Mouse (Mus musculus) left cerebral cortex, postnatal 25 days (tissue): ENCODE measurements at regions not wholly inside any gene's neighbourhood (a gene's known extent, or its start where the extent isn't known, plus 50 kb on each side); places are given as distances from the start of the nearest gene placed in this dataset.

Experiments used
- DNase-seq, 2 experiments: peaks; one replicate each; pipeline ENCODE4 v3.0.0; 2022; ENCODE audit warnings: low spot score in 2 of 2, mixed read lengths in 1 of 2
- intact Hi-C: fragments of 180-260 bp; cut with DNase I; formaldehyde crosslinking; loops from one replicate; pipeline ENCODE4 v1.15.1; 2025

DNA sequence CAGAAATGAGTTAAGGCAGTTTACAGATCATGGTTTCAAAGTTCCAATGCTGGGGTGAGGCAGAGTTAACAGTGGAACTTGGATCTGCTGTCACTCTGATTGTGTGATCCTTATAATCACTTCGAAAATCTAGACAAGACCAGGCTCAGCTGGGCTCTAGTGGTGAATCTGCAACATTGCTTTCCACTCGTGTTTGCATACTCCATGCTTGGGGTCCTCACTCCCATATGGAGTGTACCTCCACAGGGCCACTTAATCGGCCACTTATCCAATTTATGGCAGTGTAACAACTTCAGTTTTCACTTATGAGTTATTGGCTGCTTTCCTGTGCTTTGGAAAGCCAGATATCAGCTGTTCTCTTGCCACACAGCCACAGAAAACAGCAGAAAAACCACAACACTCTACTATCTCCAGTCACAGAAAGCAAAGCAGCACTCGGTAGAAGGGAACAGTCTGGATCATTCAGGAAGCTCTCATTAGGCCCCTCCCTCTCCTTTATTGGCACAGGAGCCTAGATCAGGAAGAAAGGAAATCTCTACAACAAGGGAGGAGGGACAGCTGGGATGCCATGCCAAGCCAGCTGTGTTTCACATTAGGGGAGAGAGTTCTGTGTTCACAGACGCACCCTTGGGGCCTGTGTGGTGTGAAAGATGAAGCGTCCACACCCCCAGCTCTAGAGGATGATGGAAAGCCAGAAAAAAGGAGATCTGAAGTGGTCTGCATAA is 252.5 kb downstream of the Slc4a3 start:
- DNase-seq = no peak
- intact Hi-C loops = no loop called here

DNA sequence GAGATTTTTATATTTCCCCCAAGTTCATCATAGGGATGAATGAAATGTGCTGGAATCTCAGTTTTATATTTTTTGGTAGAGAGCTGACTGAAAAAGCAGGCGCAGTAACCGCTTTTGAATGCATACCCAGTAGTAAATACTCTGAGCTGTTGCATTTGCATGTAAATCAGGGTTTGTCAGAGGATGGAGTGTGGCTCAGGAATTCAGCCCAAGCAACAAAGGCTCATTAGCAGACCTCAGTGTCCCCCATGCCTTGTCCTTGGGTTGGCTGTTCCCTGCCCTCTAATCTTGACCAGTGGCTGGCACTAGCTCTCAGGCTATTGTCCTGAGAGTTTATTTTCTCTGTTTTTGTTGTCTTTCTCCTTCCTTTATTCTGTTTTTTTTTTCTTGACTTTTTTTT is 258.4 kb downstream of the Slc4a3 start:
- intact Hi-C loops = no loop called here

DNA sequence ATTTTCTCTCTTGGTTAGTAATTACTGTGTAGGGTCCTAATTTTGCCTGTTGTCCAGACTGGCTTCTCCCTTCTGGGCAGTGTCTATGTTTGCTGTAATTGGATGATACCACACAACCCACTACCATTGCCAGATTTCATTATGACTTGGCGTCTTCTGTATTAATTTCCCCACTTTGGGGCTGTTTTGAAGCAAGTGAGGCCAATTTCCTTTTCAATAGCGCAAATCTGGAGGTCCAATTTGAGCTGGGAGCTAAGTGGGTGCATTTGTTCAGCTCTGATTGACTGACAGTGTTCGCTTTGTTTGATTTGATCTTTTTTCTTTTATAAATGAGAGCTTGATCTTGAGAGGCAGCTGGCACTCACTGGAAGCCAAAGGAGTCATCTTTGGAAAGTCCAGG is 266.4 kb downstream of the Slc4a3 start:
- no peak for DNase-seq
- intact Hi-C loops = no loop called here

More for the DNA sequence above, 258.4 kb downstream of the Slc4a3 start:
- DNase-seq = no peak

DNA sequence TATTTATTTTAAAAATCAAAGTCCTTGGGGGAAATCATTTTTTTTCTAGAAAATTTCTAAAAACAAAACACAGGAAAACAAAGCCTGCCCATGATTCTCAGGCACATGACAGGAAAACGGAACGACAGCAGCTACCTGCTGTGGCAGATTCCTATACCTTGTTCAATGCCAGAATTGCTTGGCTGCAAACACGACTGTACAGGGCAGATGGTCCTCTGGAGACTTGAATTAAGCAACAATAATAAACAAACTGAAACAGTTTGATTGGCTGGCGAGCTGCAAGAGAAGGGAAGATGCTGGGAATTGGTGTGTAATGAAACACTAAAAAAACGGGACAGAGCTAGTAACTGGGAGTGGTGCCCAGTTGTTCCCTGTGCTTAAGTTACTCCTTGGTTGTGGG is 280.1 kb downstream of the Slc4a3 start:
- intact Hi-C loops = no loop called here
- DNase-seq = no peak

DNA sequence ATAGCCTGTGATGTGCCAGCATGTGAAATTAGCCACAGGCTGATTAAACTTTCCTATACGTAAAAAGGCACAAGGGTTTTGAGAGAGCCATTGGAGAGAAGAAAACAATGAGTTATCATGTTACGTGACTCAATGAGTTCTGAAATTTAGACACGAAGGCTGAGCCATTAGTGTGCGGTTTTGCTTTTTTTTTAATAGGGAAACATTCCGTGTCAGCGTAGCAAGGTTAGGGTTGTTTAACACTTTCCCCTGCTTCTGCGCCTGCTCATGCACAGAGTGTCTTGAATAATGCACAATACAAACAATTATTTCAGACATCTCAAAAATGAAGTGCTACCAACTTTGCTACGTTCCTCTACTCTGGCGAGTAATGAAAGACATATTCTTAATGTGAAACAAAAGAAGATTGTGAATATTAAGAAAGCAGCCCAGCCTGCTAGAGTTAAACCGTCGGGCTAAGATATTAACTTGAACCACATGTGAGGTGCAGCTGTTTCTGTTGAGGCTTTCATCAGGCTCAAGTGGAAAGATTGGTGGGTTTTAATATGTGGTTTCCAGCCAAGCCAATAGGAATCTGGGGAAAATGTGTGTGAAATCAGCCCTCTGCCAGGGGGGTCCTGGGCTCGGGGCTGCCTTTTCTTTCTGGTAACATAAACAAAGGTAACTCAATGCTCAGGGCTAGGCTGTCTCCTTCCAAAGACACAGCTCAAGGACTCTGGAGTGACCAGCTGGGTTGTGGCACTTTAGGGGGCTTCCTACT is 287.2 kb downstream of the Slc4a3 start:
- no peak for DNase-seq
- intact Hi-C loops = no loop called here

DNA sequence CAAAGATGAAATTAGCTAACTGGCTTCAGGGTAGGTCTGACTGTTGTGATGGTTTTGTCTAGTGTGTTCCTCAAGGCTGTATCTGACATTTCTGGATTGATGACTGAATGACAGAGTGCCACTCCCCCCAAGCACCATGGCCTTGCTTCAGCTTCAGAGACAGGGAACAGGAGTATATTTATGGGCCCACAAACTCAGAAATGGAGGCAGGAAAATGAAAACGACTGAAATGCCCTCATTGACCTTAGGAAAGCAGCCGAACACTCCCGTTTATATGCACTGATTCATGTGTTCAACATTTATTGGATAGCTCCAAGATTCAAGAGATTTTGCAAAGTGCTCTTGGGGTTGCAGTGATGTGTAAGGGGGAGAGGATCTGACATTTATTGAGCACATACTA is 288.3 kb downstream of the Slc4a3 start:
- intact Hi-C loops = no loop called here
- DNase-seq = no peak

DNA sequence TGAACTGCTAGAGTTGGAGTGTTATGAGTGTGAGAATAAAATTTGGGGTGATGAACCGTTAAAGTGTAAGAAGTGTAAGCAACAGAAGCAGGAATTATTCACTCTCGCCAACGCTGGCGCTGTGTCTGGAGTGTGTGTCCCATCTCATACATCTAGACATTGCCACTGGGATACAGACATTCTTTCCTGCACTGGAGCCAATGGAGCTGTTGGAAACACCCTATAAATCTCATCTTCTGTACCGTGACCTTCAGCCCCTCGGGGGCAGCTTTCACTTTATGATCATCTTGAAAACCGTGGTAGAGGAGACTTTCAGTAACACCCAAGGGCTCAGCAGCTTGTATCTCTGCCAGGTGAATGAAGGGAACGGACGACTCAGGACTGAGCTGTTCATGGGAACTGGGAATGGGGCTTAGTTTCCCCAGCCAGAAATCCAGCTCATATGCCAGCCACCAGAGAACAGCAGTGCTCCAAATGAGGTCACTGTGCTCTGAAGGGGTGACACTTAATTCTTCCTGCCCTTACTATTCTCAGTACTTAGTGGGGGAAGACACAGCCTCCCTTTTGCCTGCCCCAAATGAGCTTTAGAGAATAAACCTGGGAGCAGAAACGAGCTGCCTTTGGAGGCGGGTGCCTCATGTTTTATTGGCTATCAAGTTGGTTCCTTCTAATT is 293.6 kb downstream of the Slc4a3 start:
- intact Hi-C loops = no loop called here
- peak in 1 of 2 experiments; percentile 74 for DNase-seq

DNA sequence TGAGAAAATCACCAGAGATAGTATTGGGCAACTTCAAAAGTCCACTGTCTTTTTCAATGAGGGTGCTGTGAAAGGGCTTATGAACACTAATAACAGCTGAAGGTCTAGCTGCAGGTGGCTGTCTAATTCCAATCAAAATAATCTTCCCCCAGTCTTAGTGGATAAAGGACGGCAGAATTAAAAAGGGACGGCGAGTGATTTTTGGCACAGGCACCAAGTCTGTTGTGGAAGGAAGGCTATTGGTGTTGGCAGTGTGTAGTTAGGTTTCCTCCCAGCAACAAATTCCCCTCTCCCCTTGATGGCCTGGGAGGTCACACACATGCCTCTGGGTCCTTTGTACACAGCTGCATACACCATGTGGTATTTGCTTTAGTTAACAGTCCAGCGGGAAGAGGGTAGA is 296.3 kb downstream of the Slc4a3 start:
- DNase-seq = no peak
- intact Hi-C loops = no loop called here

DNA sequence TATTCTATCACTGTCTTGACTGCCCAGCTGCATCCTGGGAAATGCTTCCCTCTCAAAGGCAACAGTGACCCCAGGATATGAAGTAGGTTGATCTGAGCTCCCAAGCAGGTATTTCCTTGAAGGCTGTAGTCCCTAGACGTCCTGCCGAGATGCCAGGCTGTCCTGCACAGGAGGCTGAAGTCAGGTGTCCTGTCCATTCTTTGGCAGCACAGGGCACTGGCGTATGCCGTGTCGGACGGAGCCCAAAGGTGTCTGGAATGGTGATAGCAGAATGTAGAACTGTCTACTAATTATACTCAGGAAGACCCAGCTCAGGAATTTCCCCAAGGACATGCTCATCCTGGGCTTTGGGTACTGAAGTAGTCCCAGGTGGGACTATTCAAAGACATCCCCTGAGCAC is 297.3 kb downstream of the Slc4a3 start:
- intact Hi-C loops = no loop called here

DNA sequence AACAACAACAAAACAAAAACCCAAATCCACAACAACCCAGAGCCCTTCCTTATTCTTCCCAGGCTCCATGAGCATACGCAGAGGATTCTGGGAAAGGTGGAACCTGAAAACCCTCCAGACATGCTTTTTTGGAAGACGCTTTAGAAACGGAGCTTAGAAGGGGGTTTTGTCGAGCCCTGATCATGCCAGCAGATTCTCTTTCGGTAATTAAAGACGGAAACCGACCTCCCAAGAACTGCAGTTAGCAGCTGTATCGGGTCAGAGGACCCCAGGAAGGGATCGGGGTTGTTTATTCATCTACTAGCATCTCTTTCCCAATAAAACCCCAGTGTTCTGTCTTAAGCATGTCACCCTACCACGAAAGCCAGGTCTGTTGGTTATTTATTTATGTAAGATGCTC is 298.1 kb downstream of the Slc4a3 start:
- intact Hi-C loops = no loop called here
- DNase-seq = no peak

More for the DNA sequence above, 297.3 kb downstream of the Slc4a3 start:
- DNase-seq = no peak

DNA sequence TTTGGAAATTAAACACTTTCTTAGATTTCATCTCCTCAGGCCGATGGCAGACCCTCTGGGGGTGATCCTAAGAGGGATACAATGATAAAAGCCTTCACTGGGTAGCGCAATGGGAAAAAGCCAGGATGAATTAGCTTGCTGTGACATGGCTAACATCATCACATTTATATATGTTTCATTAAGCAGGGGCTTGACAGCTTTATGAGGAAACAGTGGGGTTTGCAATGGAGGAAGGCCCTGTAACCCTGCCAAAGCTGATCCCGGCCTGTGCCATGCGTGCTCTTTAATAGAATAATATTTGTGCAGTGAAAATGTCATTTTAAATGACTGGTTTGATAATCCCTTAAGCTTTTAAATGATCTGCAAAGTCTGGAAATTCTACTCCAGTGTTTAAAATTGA is 298.5 kb downstream of the Slc4a3 start:
- intact Hi-C loops = no loop called here
- DNase-seq = no peak

DNA sequence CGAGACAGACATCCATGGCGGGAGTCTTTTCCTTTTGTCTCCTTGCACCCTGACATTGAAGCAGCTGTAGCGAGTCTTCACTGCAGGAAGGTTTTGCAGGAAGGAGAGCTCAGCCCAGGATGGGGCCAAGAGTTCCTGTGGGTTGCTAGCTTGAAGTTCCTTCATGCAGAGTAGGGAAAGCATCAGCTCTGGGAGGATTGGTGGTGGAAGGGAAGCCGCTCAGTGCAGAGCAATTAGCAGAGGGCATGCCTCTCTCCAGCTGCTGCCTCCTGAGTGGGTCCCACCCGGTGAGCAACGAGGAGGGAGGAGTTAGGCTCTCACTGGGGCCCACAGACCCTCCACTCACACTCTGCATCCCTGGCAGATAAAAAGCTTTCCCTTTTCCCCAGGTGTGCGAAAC is 298.9 kb downstream of the Slc4a3 start:
- DNase-seq = no peak
- intact Hi-C loops = no loop called here

DNA sequence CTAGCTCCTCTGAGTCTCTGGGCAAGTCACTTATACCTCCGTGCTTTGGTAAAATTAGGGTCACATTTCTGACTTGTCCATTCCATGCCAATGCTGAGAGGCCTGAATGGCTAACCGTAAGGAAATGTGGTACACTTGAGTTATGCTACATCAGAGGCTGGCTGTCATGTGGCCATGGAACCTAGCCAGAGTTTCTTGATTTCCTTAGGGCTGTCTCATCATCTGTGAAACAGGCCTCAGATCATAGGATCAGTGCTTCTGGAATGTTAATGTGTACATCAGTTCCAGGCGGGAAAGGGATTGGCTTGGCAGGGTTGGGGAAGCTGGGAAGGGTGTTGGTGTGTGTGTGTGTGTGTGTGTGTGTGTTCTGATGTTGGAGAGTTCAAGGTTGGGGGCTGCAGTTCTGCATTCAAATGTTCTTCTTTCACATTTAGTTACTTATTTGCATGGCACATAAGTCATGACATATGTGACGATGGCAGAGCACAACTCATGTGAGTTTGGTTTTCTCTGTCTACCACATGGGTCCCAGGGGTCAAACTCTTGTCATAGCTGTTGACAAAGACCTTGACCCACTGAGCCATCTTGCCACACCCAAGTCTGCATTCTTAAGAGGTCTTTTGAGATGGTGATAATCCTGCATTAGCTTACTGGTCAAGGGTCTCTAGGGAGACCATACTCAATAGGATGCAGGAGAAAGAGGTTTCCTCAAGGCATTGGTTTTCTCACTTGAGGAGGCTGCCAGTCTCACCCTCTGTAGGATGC is 299.9 kb downstream of the Slc4a3 start:
- no peak for DNase-seq
- intact Hi-C loops = no loop called here

DNA sequence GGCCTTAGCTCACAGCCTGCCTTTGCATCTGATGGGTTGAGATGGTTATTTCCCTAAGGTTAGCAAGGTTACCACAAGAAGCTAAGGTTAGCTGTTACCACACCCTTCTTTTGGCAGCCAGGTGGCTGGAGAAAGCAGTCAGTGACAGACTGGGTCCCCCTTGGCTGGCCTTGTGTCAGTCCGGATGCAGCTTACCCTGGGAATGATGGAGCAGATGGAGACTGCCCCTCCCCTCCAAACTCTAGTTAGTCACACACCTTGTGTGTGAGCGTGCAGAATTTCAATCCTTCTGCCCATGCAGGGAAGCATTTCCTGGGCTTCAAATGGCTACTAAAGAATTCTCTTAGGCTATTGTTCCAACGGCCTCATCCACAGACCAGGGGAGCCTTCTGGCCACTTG is 301.6 kb downstream of the Slc4a3 start:
- peak in 1 of 2 experiments; percentile 44 for DNase-seq
- intact Hi-C loops = no loop called here

DNA sequence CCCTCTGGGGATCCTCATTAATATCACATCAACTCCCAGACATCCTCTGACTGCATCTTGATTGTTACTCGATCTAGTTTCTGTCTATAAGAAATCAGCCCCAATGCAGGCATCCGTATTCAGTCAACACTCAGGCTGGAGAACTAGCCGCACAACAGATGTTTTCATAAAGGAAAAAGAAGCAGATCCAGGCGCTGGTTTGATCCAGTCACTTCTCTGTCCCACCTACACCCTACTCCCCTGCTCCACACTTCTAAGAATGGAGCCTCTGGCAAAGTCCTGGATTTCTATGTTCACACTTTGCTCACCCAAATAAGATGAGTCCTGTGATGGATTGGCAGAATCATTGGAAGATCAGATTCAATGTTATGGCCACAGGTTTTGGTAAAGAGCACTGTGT is 302.4 kb downstream of the Slc4a3 start:
- peak in 1 of 2 experiments; percentile 89 for DNase-seq
- intact Hi-C loops = no loop called here

DNA sequence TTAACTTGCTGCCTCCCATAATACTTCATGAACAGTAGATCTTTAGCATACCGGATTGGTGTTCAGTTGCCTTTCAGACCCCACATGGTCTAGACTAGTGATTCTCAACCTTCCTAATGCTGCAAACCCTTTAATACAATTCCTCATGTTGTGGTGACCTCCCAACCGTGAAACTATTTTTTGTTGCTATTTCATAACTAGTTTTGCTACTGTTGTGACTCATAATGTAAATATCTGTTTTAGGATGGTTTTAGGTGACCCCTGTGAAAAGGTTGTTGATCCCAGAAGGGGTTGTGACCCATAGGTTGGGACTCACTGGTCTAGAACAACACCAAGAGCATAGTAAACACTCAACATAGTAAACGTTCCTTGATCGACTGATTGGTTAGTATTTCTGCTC is 304.1 kb downstream of the Slc4a3 start:
- no peak for DNase-seq
- intact Hi-C loops = no loop called here

DNA sequence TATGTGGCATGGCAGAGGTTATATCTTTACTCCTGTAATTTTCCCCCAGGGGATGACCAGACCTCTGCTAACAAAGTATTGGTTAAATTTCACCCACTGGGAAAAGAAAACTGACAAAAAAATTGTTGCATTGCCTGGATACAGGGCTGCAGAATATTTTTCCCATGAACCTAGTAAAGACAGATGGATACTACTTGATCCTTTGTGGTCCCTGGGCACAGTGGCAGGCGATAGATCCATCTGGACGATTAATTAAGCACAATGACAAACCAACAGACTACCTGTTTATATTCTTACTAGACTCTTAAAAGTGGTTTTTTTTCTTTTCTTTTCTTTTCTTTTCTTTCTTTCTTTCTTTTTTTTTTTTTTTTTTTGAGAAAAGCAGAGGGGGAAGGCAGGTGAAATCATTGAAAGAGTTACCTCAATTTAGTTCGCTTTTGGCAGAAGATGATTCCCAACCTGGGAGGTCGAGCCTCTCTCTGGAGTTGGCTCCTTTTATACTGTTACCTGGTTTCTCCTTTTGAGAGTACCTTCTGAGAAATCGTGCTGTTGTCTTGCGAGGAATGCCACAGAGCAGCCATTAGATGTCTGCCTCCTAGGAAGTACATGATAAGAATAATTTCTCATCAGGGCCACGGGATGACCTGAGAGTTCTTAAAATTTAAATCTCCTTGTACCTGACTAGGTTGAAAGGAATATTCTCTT is 312.6 kb downstream of the Slc4a3 start:
- intact Hi-C loops = no loop called here
- DNase-seq = no peak

DNA sequence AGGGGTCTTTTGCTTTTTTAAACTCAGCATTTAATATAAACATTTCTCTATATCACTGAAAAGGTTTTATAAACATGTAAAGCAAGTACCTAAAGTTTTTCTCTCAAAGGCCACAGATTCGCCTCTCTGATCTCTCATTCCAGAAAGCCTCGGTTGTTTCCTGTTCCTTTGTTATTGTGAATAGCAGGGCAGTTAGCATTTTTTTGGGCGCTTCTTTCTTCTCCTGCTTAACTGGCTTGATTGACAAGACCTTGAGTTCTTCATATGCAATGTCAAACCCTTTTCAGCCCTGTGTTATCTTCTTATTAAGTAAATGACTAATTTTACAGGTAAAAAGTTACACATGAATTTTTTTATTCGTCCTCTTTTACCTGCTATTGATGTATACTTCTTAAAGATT is 316.7 kb downstream of the Slc4a3 start:
- intact Hi-C loops = no loop called here
- DNase-seq = no peak

DNA sequence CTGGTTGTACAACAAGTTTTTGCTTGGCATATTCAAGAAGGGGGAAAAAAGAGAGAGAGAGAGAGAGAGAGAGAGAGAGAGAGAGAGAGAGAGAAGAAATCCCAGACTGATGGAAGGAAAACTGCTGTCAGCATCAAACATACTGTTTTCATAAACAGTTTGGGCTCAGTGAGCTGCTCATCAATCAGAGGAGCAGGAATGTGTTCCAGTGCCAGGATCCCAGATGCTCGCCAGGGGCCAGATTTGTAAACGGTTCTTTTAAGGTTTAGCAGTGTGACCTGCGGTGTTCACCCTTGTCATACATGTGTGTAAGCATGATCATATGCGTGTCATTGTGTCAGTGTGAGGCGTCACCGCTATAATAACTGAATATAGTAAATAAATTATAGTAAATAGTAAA is 320.5 kb downstream of the Slc4a3 start:
- intact Hi-C loops = no loop called here
- no peak for DNase-seq

DNA sequence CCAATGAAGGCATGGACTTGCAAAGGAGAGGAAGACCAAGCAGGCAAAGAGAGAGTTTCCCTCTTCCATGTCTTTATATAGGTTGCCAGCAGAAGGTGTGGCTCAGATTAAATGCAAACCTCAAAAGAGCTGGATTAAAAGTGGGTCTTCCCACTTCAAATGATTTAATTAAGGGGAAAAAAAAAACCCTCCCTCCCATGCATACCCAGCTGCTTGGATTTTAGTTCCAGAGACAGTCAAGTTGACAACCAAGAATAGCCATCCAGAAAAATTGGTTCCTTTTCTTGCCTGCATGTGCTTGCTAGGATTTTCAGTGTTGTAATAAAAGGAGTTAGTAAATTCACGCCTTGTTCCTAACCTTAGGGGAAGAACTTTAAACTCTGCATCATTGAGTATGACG is 323.3 kb downstream of the Slc4a3 start:
- DNase-seq = peak in 1 of 2 experiments; percentile 79
- intact Hi-C loops = no loop called here
